Mouse (Mus musculus): ENCODE results near the gene Melk.

GRCm38 (mm10) chr4:44251521-44251920 lies 49.2 kb upstream of the Melk start:
- TF ChIP-seq EP300 (IDR thresholded peaks at IDR 0.05; ENCODE audit: low read depth) = no peak
- no peak for TF ChIP-seq CTCF (IDR thresholded peaks at IDR 0.05; ENCODE audit: low read depth)

Data from liver, embryonic 14.5 days (tissue).